Mouse (Mus musculus): ENCODE results near the gene Fbxo46. TPM values are rescaled to one million over a fixed set of nuclear protein-coding genes. Genes with fewer than 3 reads are reported as not detected.

Gene Fbxo46
- polyA plus RNA-seq, 1 experiment, result 8.6 TPM

DNA sequence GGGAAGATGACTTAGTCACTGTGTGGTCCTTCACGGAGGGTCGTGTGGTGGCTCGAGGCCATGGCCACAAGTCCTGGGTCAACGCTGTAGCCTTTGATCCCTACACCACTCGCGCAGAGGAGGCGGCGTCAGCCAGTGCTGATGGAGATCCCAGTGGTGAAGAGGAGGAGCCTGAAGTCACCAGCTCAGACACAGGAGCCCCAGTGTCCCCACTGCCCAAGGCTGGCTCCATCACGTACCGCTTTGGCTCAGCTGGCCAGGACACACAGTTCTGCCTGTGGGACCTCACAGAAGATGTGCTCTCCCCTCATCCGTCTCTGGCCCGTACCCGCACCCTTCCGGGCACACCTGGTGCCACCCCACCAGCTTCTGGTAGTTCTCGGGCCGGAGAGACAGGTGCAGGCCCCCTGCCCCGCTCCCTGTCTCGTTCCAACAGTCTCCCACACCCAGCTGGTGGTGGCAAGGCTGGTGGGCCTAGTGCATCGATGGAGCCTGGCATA lies 39.2 kb upstream of the Fbxo46 start:
- TF ChIP-seq POLR2A (IDR thresholded peaks at IDR 0.05; ENCODE audit: extremely low read depth, insufficient read depth, low read length), result 0 out of 2 replicates have a peak, but pooled peaks have one; percentile 33
- no peak for TF ChIP-seq CTCF (IDR thresholded peaks at IDR 0.05; ENCODE audit: extremely low read depth, insufficient read depth, low read length)
- H3K4me1 ChIP-seq (ENCODE audit: control insufficient read depth, insufficient read depth, low read length), result peaks cover 3% of the 10 kb centered on the region; the same call in 1 of the 2 replicates
- peak overlapping the region; percentile 45 for H3K27ac ChIP-seq (ENCODE audit: insufficient read depth, low read length)
- H3K4me3 ChIP-seq (ENCODE audit: insufficient read depth, low read length), result no peak overlapping the region

DNA sequence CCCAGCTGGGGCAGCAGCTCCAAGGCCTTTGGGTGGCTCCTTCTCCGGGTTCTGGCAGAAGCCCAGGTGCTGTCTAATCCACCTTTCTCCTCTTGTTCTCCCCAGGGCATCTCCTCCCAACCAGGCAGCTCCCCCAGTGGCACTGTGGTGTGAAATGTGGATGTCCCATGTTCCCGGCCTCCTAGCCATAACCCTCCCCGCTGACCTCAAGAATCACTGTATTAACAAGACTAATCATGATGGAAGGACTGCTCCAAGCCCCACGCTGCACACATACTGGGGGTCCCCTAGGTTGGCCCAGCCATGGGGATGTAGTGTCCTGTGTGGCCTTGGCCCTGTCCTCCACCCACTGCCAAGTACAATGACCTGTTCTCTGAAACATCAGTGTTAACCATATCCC lies 37.5 kb upstream of the Fbxo46 start:
- H3K27ac ChIP-seq (ENCODE audit: insufficient read depth, low read length), result no peak overlapping the region
- H3K4me1 ChIP-seq (ENCODE audit: control insufficient read depth, insufficient read depth, low read length), result peaks cover 3% of the 10 kb centered on the region; the same call in 1 of the 2 replicates
- TF ChIP-seq CTCF (IDR thresholded peaks at IDR 0.05; ENCODE audit: extremely low read depth, insufficient read depth, low read length) (no peak), POLR2A (IDR thresholded peaks at IDR 0.05; ENCODE audit: extremely low read depth, insufficient read depth, low read length) (no peak)
- no peak overlapping the region for H3K4me3 ChIP-seq (ENCODE audit: insufficient read depth, low read length)

DNA sequence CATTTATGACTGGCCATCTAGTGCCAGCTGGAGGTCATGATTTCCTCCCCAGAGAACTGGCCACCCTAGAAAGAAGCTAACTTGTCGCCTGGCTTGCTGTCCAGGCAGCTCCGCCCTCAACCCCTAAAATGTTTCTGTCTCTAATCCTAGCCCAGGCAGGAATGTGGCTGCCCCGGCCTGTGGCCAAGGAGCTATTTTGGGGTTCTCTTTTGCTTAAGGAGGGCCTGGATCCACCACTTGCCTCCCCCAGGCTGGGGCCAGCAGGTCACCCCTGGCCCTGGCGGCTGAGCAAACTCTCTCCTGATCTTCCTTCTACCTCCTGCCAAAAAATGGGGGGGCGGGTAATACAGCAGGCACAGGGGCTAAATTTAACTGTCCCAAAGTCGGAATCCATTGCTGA lies 36.6 kb upstream of the Fbxo46 start:
- TF ChIP-seq CTCF (IDR thresholded peaks at IDR 0.05; ENCODE audit: extremely low read depth, insufficient read depth, low read length), result no peak
- TF ChIP-seq POLR2A (IDR thresholded peaks at IDR 0.05; ENCODE audit: extremely low read depth, insufficient read depth, low read length), result no peak
- 0 out of 2 replicates have a peak, but pooled peaks cover 2% of the 10 kb centered on the region for H3K4me1 ChIP-seq (ENCODE audit: control insufficient read depth, insufficient read depth, low read length)
- H3K27ac ChIP-seq (ENCODE audit: insufficient read depth, low read length), result no peak overlapping the region
- H3K4me3 ChIP-seq (ENCODE audit: insufficient read depth, low read length), result no peak overlapping the region

DNA sequence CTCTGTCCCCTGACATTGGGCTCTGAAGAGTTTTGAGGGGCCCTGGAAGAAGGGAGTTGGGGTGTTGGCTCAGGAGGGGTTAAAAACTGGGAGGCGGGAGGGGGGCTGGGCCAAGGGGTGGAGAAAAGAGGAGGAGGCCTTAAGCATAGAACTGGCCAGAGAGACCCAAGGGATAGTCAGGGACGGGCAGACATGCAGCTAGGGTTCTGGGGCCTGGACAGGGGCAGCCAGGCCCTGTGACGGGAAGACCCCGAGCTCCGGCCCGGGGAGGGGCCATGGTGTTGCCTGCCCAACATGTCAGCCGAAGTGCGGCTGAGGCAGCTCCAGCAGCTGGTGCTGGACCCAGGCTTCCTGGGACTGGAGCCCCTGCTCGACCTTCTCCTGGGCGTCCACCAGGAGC lies 36.0 kb upstream of the Fbxo46 start, which contains the start of gene Dmpk:
Gene Dmpk (plus strand): TSS at position 149 of the 400 bp plus-strand sequence.
- H3K27ac ChIP-seq (ENCODE audit: insufficient read depth, low read length), result no peak within 1 kb of the TSS
- TF ChIP-seq CTCF (IDR thresholded peaks at IDR 0.05; ENCODE audit: extremely low read depth, insufficient read depth, low read length) (no peak), POLR2A (IDR thresholded peaks at IDR 0.05; ENCODE audit: extremely low read depth, insufficient read depth, low read length) (no peak)
- no peak within 1 kb of the TSS for H3K4me3 ChIP-seq (ENCODE audit: insufficient read depth, low read length)
- H3K4me1 ChIP-seq (ENCODE audit: control insufficient read depth, insufficient read depth, low read length), result 0 out of 2 replicates have a peak, but pooled peaks cover 2% of the 10 kb centered on the region

DNA sequence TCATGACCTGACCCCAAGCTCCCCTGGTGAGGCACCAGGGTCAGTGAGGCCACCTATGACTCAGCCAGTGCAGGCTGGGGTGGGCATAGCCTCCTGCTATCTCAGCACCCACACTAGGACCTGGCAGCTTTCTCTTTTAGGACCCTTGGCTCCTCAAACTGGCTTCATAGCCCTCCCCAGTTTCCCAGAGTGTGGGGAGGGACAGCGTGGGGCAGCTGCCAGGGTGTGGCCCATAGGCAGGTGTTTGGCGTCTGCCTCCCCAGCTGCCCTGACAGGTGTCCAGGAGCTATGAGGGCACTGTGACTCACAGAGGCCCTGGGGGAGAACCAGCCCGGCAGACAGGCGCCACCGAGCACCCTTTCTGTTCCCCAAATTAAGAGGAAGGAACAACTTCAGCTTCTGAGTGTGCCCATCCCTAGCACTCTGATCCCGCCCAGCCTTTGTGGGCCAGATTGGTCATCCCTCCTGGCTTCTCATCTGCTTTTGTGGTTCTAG lies 35.3 kb upstream of the Fbxo46 start:
- 0 out of 2 replicates have a peak, but pooled peaks cover 2% of the 10 kb centered on the region for H3K4me1 ChIP-seq (ENCODE audit: control insufficient read depth, insufficient read depth, low read length)
- H3K27ac ChIP-seq (ENCODE audit: insufficient read depth, low read length), result no peak overlapping the region
- H3K4me3 ChIP-seq (ENCODE audit: insufficient read depth, low read length), result no peak overlapping the region
- TF ChIP-seq POLR2A (IDR thresholded peaks at IDR 0.05; ENCODE audit: extremely low read depth, insufficient read depth, low read length), result no peak
- TF ChIP-seq CTCF (IDR thresholded peaks at IDR 0.05; ENCODE audit: extremely low read depth, insufficient read depth, low read length), result no peak

DNA sequence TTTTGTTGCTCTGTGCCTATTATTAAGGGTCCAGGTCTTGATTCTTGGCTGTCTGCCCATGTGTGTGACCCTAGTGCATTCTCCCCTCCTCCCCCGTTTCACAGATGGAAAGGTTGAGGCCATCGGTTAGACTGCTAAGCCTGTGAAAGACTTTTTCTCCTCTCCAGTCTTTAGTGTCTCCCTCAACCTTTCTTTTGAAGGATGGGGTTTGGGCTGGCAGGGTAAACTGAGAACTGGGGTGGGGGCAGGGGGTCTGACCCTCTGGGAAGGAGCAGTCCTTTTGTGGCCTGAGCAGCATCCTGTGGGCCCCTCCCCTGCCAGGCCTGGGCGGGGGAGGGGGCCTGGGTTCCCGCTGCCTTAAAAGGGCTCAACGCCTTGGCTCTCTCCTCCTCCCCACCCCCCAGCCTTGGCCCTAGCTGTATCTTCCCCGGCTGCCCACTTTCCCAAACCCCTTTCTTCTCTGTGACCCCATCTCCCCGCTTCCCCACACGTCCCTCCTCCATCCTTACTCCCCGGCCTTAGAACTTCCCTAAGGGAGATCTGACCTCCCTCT lies 34.7 kb upstream of the Fbxo46 start:
- no peak for TF ChIP-seq CTCF (IDR thresholded peaks at IDR 0.05; ENCODE audit: extremely low read depth, insufficient read depth, low read length)
- no peak for TF ChIP-seq POLR2A (IDR thresholded peaks at IDR 0.05; ENCODE audit: extremely low read depth, insufficient read depth, low read length)
- Histone ChIP-seq H3K27ac (ENCODE audit: insufficient read depth, low read length) (no peak overlapping the region), H3K4me3 (ENCODE audit: insufficient read depth, low read length) (no peak overlapping the region), H3K4me1 (ENCODE audit: control insufficient read depth, insufficient read depth, low read length) (0 out of 2 replicates have a peak, but pooled peaks cover 2% of the 10 kb centered on the region)

DNA sequence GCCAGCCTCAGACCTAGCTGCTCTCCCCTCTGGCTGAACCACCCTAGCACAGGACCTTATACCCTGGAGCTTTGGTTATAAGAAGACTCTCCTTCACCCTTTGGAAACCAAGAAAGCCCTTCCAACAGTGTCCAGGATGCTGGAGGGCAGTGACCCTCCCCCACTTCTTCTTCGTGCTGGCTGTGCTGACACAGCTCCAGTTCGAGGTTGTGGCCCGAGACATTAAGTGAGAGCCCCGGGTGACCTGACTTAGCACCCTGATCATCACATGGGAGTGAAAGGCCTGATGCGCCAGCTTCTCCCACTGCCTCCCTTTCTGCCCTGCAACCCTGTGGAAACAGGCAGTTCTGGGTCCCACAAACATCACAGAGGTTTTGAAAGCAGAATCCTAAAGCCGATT lies 34.2 kb upstream of the Fbxo46 start:
- Histone ChIP-seq H3K4me3 (ENCODE audit: insufficient read depth, low read length) (no peak overlapping the region), H3K27ac (ENCODE audit: insufficient read depth, low read length) (no peak overlapping the region), H3K4me1 (ENCODE audit: control insufficient read depth, insufficient read depth, low read length) (0 out of 2 replicates have a peak, but pooled peaks cover 2% of the 10 kb centered on the region)
- TF ChIP-seq CTCF (IDR thresholded peaks at IDR 0.05; ENCODE audit: extremely low read depth, insufficient read depth, low read length) (no peak), POLR2A (IDR thresholded peaks at IDR 0.05; ENCODE audit: extremely low read depth, insufficient read depth, low read length) (no peak)

DNA sequence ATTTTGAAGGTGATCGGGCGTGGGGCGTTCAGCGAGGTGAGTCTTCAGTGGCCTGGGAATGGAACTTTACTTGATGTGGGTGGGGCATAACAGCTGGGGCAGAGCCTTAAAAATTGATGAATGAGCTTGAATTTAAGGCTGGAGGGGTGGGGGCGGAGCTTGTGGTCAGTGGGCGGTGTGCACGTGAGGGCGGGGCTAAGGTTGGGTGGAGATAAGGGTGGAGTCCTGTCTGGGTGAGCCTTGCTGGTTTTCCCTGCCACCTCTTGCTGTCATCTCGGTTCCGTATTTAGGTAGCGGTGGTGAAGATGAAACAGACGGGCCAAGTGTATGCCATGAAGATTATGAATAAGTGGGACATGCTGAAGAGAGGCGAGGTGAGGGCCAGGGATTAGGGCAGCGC lies 33.6 kb upstream of the Fbxo46 start:
- no peak overlapping the region for H3K4me3 ChIP-seq (ENCODE audit: insufficient read depth, low read length)
- TF ChIP-seq POLR2A (IDR thresholded peaks at IDR 0.05; ENCODE audit: extremely low read depth, insufficient read depth, low read length), result no peak
- no peak for TF ChIP-seq CTCF (IDR thresholded peaks at IDR 0.05; ENCODE audit: extremely low read depth, insufficient read depth, low read length)
- no peak overlapping the region for H3K27ac ChIP-seq (ENCODE audit: insufficient read depth, low read length)
- 0 out of 2 replicates have a peak, but pooled peaks cover 2% of the 10 kb centered on the region for H3K4me1 ChIP-seq (ENCODE audit: control insufficient read depth, insufficient read depth, low read length)

DNA sequence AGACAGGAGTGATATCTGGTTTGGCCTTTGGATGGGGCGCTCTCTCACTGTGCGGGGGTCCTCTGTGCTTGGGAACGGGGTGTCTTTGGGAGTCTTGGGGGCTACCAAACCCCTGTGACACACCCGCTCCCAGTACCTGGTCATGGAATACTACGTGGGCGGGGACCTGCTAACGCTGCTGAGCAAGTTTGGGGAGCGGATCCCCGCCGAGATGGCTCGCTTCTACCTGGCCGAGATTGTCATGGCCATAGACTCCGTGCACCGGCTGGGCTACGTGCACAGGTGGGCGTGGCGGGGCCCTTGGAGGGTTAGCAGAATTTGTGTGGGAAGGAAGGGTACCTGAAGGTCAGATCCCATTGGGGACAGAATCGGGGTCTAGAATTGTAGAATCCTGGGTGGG lies 32.9 kb upstream of the Fbxo46 start:
- no peak overlapping the region for H3K4me3 ChIP-seq (ENCODE audit: insufficient read depth, low read length)
- H3K4me1 ChIP-seq (ENCODE audit: control insufficient read depth, insufficient read depth, low read length), result 0 out of 2 replicates have a peak, but pooled peaks cover 2% of the 10 kb centered on the region
- no peak overlapping the region for H3K27ac ChIP-seq (ENCODE audit: insufficient read depth, low read length)
- no peak for TF ChIP-seq CTCF (IDR thresholded peaks at IDR 0.05; ENCODE audit: extremely low read depth, insufficient read depth, low read length)
- no peak for TF ChIP-seq POLR2A (IDR thresholded peaks at IDR 0.05; ENCODE audit: extremely low read depth, insufficient read depth, low read length)

DNA sequence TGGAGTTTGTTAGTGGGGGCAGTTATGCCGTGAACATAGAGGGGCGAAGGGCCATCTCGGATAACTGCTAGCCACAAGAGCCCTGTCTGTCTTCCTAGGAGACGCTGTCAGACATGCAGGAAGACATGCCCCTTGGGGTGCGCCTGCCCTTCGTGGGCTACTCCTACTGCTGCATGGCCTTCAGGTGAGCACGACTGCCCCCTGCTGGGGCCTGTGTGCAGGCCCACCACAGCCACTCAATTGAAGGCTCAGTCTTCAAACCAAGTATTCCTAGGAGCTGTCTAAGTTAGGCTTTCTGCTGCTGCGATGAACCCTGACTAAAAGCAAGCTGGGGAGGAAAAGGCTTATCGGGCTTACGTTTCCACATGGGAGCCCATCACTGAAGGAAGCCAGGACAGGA lies 30.8 kb upstream of the Fbxo46 start:
- Histone ChIP-seq H3K4me3 (ENCODE audit: insufficient read depth, low read length) (no peak overlapping the region), H3K27ac (ENCODE audit: insufficient read depth, low read length) (no peak overlapping the region), H3K4me1 (ENCODE audit: control insufficient read depth, insufficient read depth, low read length) (no peaks in the 10 kb centered on the region)
- peak; percentile 54 for TF ChIP-seq CTCF (IDR thresholded peaks at IDR 0.05; ENCODE audit: extremely low read depth, insufficient read depth, low read length)
- no peak for TF ChIP-seq POLR2A (IDR thresholded peaks at IDR 0.05; ENCODE audit: extremely low read depth, insufficient read depth, low read length)

Measured in cortical plate, adult 2 months (tissue).